Mouse (Mus musculus) cerebellum, adult 11-12 months (tissue): ENCODE data around the gene Elp4.

Experiments used
- DNase-seq: peaks from one replicate; pipeline ENCODE4 v3.0.0; 2022

The Elp4 gene

GRCm38 (mm10) chr2:105710511-105710910, 193.9 kb downstream of the Elp4 start:
- DNase-seq: no peak

GRCm38 (mm10) chr2:105709126-105709525, 195.2 kb downstream of the Elp4 start:
- DNase-seq: no peak

- DNase-seq: no peak
Measured at GRCm38 (mm10) chr2:105705320-105705719, 199.0 kb downstream of the Elp4 start.

GRCm38 (mm10) chr2:105702586-105702985, 201.8 kb downstream of the Elp4 start:
- DNase-seq: no peak

DNA sequence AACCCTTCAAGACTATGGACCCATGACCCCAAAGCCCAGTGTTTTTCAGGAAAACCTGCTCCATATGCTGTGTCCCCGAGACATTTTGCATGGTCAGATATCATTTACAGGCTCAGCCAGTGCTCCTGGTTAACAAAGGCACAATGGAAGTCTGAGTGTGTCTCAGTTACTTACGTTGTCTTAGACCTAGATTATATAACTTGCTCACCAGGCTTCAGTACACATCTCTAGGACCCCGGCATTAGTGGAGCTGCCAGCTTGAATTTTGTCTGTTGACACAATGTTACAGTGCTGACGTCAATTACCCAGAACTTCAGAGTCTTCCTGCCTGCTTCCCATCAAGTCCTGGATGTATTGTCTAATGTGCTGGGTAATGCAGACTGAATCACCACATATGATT, 202.6 kb downstream of the Elp4 start:
- DNase-seq: no peak

DNA sequence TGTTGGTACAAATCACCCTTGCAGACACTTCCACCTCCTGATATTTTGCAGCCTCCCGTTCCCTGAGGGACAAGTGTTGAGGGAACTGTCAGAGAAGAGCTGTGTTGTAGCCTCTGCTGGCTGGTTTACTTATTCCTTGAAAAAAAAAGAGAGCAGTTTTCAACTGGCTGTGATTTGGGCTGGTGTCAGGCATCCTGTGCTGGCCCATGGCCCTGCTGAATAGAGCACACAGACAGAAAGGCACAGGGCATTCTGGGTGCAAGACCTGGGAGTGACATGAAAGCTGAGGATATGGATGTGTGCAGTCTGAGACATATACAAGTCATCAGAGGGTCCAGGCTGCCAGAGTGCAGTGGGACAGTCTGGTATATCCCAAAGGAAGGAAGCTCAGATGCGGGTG, 205.7 kb downstream of the Elp4 start:
- no peak for DNase-seq

GRCm38 (mm10) chr2:105697741-105698140, 206.6 kb downstream of the Elp4 start:
- no peak for DNase-seq

- DNase-seq: no peak
Measured at GRCm38 (mm10) chr2:105691296-105691695, 213.1 kb downstream of the Elp4 start.

DNA sequence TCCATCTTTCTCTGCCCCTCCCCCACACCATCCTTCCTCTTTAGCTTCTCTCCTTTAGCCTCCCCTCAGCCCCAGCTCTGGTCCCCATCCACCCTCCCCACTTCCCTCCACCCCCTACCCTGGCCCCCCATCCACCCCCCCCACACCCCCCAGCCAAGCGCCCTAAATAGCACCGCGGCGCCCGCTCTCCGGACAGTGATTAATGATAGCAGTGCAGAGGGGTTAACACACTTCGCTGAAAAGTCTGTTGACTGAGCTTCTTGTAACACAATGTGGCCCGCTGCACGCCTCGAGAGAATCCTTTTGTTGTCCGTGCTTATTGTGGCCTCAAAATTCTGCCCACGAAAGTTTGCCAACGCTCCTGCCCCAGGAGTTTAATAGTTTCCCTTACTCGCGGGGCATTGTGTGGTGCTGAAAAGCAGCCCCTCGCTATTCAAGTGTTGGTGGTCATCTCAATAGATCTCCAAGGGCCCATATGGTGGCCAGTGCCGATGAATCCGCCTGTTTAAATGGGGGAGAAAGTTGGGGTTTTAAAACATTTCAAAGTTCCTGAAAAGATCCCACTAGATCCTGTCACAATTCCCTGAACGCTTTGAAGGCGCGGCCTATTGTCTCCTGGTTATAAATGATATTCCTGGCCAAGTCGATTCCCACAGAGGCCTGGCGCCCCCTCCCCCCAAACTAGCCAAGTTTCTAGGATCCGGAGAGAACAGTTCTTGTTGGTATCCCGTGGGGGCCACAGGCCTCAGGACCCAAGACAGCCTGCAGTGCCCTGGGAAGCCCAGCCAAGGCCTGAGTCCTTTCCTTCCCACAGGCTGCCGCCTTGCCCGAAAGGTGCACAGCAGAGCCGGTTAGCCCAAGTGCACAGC, 214.4 kb downstream of the Elp4 start:
- DNase-seq: peak; percentile 71

DNA sequence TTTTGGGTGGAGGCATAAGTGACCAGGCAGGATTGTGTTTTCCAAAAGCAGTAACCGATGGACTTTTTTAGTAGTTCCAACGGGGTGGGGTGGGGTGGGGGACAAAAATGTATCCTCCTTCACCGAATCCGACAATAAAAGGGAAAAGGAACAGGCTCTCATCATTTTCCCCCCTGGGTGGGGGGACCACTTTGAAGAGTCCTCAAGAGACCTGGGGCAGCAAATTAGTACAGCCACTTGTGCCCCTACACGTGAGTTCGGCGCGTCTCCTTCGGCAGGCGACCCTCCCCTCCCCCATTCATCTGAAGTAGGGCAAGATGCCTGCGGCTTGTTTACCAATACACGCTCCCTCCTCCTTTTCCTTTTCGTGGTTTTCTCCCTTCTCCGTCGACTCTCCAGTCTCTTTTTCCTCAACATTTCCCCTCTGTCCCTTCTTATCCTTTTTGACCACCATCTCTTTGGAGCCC, 215.0 kb downstream of the Elp4 start:
- peak; percentile 75 for DNase-seq

- DNase-seq: peak; percentile 76
Measured at GRCm38 (mm10) chr2:105688436-105689303, 215.7 kb downstream of the Elp4 start.

DNA sequence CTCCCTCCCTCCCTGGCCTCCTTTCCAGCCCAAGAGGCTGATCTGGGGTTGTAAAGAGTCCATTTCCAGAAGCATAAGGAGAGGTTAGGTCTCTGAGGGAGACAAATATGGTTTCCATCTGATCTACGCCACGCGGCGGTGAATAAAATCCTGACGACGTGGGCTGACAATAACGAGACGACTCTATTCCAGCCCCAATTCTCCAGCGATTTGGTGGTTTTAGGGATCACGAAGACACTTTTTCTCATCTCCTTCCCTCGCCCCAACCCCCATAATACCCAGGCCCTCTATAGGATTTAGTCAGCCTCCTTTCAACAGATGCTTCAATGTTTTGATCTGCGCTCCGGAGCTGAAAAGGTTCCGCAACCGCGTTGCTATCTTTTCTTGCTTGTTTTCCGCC, 216.4 kb downstream of the Elp4 start:
- no peak for DNase-seq

DNA sequence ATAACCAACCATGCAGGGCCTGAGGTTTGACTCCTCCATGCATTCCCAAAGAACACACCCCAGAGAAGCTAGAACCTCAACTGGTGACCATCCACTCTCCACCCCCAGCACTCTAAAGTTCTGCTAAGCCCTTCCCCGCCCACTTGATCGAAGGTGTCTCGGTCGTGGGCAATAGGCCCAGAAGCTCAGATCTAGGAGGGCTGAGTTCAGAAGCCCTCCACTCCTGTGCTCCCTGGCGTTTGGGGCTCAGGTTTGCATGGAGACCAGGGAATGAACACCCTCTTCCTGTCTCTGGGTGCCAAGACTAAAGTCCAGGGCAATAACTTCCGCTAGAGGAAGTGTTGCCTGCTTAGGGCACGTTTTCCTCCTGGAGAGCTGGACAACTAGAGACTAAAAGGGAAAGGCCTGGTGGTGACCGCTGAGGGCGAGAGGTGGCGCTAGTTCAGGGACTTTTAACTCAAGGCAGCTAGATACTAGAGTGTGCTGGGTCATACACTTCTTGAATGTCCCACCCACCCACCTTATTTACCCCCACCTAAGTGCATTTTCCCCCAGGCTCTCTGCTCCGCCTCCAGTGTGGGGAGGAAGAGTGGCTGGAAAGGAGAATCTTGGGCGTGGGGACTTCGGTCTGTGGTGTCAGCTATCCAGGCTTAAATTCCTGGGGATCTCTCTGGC, 216.9 kb downstream of the Elp4 start:
- peak; percentile 88 for DNase-seq

- DNase-seq: peak; percentile 66
Measured at GRCm38 (mm10) chr2:105686363-105687316, 217.7 kb downstream of the Elp4 start.

- DNase-seq: peak; percentile 65
Measured at GRCm38 (mm10) chr2:105685651-105686050, 218.7 kb downstream of the Elp4 start.

DNA sequence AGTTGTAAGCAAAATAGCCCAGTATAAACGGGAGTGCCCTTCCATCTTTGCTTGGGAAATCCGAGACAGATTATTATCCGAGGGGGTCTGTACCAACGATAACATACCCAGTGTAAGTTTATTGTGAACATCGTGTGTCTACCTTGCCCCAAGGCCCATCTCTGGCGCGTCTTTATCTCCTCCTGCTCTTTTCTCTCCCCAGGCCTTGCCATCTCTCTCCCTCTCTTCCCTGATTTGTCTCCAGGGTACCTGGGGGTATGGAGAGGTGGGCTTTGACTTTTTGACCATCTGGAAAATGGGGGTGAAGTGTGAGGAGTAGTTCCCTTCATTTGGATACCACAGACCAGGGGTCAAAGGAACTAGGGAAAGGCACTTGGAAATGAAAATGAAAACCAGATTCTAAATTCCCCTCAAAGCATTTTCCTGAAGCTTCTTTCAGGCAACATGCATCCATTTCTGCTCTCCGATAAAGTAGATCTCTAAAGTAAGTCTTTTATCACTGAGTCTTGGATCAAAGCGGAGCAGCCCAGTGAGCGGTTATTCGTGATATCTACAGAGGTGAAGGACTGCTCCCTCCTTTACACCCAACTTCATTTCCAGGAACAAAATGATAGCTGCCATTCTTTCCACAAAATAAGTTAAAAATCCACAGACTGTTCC, 219.2 kb downstream of the Elp4 start:
- peak; percentile 30 for DNase-seq

- DNase-seq: peak; percentile 60
Measured at GRCm38 (mm10) chr2:105683771-105684410, 220.5 kb downstream of the Elp4 start.

DNA sequence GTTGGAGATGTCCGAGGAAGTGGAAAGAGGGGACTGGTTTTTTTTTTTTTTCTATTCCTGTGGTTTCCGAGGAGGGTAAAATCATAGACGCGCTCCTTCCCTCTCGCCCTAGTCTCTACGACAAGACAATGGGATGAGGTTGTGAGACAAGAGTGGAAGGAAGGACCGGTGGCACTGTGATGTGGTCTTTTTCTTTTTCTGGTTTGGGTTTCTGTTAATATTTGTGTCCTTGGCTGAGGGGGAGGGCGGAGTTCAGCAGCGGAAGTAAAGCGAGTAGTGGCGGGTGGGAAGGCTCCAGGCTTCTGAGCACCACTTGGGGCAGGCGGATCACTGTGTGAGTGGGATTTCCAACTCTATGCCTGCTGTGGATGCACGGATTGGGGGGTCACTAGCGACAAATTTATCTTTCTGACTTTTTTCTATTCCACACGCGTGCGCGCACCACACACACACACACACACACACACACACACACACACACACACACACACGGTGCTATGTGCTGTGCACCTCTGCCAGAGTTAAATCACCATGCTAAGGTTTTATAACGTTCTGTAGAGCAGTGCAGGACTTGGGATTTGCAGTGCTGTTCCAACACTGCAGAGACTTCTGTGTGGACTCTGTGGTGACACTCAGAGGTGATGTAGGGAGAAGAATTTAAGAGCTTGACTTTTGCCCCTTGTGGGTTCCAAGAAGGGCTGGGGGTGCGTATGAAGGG, 221.6 kb downstream of the Elp4 start:
- peak; percentile 69 for DNase-seq

DNA sequence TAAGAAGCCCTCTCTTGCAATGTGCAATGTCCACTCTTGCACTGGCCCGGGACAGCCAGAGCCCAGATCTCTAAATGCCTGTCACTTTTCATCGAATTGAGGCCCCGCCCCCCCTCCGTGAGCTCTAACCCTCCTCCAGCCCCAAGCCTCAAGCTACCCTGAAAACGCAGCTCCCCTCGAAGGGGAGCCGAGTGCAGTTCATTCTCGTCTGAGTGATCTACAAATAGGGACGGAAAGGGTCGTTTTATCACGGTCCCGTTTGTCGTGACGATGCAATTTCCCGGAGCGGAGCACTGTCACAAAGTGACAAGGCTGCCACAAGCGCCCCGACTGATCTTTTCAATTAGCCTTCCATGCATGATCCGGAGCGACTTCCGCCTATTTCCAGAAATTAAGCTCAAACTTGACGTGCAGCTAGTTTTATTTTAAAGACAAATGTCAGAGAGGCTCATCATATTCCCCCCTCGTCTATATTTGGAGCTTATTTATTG, 222.3 kb downstream of the Elp4 start:
- DNase-seq: peak; percentile 74
